Mouse (Mus musculus) kidney, adult 18-20 months (tissue): Measurements from ENCODE around the gene Mcpt1.
"Not testable (repeated sequence)": the region's sequence is repeated elsewhere in the genome, so short reads cannot be mapped to it uniquely, and the experiment has no call there.

Experiments
- DNase-seq: peaks from one replicate; pipeline ENCODE4 v3.0.0; 2021

Mcpt1 gene

GRCm38 (mm10) chr14:56017671-56018070, at the start of gene Mcpt1:
Mcpt1 (plus strand) TSS chr14:56017971.
- DNase-seq, result not testable (repeated sequence)

DNA sequence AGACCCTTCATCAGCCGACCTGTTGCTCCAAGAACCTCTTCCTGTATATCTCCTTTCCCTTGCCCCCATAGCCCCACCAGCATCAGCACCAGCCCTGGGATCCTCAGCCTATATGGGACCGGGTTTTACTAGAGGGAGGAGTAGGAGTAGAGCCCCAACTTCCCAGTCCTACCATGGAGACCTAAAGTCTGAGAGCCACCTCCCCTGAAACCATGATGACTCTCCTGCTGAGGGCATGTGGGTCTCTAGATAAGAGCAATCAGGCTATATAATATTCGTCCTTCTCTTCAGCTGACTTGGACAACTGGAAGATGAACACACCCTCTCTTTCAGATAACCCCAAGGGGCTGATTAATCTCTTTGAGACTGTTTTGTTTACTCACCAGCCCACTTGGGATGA, 30.3 kb upstream of the Mcpt1 start:
- not testable (repeated sequence) for DNase-seq

- DNase-seq, result no peak
These were observed 4.6 kb upstream of the Mcpt1 start for GRCm38 (mm10) chr14:56013147-56013546.

- no peak for DNase-seq
These were observed 3.8 kb upstream of the Mcpt1 start for GRCm38 (mm10) chr14:56013924-56014323.

DNA sequence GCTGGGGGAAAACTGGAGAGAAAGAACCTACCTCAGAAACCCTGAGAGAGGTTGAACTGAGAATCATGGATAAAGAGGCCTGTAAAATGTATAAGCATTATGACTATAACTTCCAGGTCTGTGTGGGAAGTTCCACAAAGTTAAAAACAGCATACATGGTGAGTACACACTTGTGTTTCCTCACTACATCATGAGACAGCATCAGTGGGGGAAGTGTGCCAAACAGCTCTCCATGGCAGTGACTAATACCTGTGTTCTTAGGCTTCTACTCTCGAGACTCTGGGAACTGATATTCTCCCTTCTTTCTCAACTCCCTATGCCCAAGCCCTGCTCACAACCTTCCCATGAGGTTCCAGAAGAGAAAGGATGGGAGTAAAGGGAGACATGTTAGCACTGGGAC, 1.7 kb downstream of the Mcpt1 start:
- DNase-seq, result no peak

GRCm38 (mm10) chr14:56021305-56021704, 3.5 kb downstream of the Mcpt1 start:
- not testable (repeated sequence) for DNase-seq

GRCm38 (mm10) chr14:56030395-56030794, 12.6 kb downstream of the Mcpt1 start, which contains the start of gene Mcpt9:
Mcpt9 (minus strand) TSS chr14:56030495.
- DNase-seq, result not testable (repeated sequence)

DNA sequence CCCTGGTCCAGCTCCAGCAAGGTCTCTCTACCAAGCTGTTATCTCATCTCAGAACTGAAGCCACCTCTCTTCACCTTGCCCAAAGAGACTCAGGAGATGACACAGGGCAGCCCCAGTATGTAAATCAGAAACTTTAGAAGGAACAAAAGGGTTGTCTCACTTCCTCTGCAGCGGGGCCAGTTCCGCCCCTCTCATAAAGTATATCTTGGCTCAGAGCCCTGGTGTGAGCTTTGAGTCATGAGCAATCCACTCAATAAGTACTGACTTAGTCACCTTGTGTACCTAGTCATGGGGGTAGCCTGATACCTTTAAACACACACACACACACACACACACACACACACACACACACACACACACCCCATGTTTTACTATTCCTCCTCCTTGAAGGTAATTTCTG, 16.7 kb downstream of the Mcpt1 start:
- no peak for DNase-seq

DNA sequence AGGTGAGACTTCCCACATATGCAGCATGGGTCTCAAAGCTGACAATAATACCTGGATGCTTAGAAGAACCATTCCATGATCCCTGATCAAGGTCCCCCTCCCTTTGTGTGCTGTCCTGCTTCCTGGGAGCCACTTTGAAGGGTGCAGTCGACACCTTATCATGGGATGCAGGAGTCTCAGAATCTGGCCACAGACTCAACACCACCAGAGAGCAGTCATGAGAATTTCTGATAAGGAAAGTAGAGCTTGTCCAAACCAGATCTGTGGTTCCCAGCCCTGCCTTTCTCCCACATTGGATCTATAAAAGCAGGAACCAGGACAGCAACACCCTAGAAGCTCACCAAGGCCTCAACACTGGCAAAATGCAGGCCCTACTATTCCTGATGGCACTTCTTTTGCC, 24.0 kb downstream of the Mcpt1 start, which contains the start of gene Mcpt2:
Mcpt2 (plus strand) TSS at position 250 of the 400 bp plus-strand sequence.
- DNase-seq, result not testable (repeated sequence)

- DNase-seq, result no peak
These were observed 37.6 kb downstream of the Mcpt1 start for GRCm38 (mm10) chr14:56055408-56055807.

- DNase-seq, result no peak
These were observed 40.0 kb downstream of the Mcpt1 start for GRCm38 (mm10) chr14:56057722-56058121.

GRCm38 (mm10) chr14:56062213-56062612, 44.4 kb downstream of the Mcpt1 start, which contains the start of gene Mcpt4:
Mcpt4 (minus strand) TSS chr14:56062313.
- DNase-seq, result not testable (repeated sequence)
